Mouse (Mus musculus): ENCODE measurements at regions not wholly inside any gene's neighbourhood (a gene's known extent, or its start where the extent isn't known, plus 50 kb on each side); places are given as distances from the start of the nearest gene placed in this dataset.

DNA sequence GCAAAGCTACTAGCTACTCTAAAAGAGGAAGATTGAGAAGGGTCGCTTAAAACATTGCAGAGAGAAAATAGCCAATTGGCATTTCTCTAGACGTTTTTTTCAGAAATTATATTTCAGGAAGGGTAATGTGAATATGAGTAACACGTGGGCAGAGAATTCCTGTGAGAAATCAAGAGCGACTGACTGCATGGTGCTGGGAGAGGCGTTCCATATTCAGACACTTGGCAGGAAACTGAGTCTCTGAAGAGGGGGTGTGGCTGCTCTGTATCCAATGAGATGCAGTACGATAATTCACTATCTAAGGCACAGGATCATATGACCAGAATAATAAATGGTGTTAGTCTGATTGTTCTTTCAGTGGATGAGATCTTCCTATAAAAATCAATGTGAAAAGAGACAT, 252.5 kb downstream of the Pcdh18 start:
- DNase-seq = no peak

DNA sequence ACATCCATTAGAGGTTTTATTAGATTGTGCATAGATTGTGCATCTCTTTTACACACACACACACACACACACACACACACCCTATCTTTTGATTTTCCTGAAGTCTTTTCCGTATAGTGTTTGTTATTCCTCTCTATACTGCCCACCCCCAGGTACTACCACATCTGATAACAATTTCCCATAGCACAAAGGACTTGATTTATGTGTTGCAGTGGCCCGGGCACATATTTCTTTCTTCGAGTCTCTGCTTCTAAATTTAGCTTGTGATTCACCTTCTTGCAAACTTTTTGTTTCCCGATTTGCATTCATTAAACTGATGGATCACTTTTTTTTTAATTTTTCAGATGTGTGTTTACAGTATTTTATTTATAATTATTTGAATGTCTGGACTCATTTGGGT, 254.8 kb downstream of the Pcdh18 start:
- DNase-seq = no peak

DNA sequence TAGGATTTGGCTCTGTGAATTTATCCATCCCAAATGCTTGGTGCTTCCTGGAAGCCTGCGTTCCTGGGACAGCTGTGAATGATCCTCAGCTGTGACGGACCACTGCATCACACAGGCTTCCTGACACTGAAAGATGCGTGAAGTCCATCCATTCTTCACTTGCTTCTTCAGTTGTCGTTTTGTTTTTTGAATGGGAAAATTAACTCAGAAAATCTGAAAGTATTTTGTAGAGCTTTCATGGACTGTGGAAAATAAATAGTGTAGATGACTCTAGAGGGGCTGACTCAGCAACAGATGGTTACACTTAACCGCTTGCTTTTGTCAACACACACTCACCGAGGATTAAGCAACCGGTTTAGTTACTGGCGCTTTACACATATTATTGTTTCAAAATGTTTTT, 272.0 kb downstream of the Pcdh18 start:
- DNase-seq = no peak

Measured in cerebellum, postnatal 14 days (tissue).